Mouse (Mus musculus) frontal cortex, postnatal 10 days (tissue): ENCODE data around the gene Trat1.

Source experiments
- DNase-seq, 2 experiments: peaks; one replicate each; pipeline ENCODE4 v3.0.0; 2022; ENCODE audit warnings: low spot score in 2 of 2, mixed read lengths in 1 of 2

Gene Trat1

DNA sequence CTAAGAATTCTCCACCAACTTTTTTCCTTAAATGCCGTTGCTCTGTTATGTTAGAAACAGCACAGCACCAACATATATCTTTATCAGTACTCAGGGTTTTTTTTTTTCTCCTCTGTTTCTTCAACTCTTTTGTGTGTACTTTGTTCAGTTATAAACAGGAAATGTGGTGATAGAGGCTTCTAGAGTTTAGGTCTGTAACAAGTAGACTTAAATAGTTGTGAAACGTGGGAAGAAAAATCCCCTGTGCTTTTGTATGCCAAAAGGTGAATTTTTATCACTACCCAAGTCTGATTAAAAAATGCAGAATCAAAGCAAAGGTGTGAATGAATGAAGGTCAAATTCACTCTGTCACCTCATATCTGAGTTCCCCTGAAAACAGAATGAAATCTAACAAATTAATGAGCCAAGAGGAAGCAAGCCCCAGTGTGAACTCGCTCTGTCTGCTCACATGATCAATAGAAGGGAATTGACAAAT, at the start of gene Trat1:
Gene Trat1, minus strand, starts transcription at position 51 of the 475 bp plus-strand sequence.
- DNase-seq = no peak

DNA sequence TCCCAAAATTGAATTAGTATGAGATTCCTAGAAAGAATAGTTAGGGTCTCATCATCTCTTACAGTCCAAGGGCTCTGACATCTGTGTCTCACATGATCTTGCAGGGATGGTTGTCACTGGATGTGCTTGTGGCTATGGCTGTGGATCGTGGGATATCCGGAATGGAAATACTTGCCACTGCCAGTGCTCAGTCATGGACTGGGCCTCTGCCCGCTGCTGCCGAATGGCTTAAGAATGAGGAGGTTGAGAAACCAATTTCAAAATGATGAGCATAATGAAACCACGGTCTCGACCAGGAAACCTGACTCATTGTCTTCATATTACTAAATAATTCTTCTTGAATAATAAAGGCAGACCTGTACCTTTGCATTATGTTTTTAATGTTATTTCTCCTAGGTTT, 46.7 kb upstream of the Trat1 start:
- no peak for DNase-seq

DNA sequence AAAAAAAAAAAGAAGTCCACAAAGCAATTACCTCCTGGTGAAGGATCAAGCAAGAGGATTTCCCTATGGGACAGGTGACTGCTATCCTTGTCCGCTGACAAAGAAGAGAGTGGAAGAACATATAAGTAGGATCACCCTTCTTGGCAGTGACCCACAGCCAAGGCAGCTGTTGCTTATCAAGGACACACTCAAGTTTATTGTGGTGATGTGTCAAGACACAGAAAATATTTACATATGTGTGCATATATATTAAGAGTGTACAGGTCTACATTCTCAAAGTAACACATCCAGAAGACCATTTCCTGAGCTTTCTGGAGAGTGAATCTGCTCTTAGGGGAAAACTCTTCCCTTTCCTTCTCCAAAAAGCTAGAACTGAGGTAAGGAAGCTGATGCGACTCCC, 44.9 kb upstream of the Trat1 start, which contains the start of gene Retnlb:
Gene Retnlb, plus strand, starts transcription at position 162 of the 400 bp plus-strand sequence.
- no peak for DNase-seq

DNA sequence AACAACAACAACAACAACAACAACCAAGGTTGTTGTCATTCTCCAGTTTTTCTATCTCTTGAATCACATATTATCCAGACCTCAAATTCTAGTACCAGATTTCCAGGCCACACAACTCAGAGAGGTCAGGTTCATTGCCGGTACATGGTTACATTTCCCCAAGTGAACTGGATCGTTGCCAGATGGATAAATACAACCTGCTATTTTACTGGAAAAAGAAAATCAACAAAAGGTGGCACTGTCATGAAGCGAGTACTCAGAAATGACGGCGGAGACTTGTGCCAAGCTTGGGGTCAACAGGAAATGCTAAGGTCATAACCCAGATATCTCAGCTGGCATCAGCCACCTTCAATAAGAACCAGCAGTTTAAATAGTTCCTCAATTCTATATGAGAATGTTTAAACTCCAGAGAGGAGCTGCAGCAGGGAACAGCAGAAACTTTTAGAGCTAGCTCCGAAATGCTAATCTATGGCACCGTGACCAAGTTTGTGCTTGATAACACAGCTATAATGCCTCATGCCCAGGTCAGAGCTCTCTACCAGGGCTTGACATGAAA, 40.1 kb upstream of the Trat1 start:
- DNase-seq = no peak

DNA sequence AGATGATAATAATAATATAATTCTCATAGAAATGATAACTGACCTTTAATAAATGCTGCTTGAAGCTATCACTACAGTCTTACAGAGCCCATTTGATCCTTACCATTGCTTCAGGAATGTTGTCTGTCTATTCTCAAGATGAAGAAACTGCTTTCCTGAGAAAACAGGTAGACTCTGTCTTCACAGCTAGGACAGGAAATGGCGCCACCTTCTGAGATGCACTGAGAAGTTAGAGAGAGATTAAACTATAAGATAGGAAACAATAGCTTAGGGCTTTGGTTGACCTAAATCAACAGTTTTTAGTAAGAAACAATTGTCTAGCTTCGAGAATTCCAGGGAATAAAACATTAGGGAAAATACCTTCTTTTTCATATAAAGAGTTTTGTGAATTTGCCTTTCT, 37.6 kb upstream of the Trat1 start:
- no peak for DNase-seq

DNA sequence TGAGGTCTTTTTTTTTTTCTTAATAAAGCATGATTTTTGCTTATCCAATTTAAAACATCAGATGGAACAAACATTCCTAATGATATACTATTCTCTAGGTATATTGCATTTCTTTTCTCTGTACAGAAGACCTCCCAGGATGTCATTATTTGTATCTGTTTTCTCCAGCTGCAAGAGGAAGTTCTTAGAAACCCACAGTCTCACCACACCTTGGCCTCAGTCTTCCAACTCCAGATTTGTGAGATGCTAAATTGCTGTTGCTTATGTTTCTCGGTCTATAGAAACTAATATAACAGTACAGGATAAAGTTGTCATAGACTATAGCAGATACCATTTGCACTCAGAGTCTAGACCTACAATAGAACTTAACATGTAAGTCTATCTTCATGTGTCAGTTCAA, 34.7 kb upstream of the Trat1 start:
- DNase-seq = no peak

DNA sequence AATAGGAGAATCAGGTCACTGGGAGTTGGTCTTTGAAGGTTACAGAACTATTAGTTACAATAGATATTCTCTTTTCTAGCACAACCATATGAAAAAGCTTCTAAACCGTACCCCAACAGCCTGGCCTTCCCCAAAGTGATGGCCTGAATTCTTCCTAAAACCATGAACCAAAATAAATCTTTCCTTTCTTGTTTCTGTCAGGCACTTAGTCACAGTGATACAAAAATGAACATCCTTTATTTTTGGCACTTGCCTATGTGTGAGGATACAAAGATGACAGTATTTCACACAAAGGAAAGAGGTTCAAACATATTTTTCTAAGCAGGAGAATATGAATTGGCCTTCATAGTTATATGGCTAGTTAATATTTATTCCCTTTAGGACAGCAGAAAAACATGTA, 33.6 kb upstream of the Trat1 start:
- DNase-seq = no peak

DNA sequence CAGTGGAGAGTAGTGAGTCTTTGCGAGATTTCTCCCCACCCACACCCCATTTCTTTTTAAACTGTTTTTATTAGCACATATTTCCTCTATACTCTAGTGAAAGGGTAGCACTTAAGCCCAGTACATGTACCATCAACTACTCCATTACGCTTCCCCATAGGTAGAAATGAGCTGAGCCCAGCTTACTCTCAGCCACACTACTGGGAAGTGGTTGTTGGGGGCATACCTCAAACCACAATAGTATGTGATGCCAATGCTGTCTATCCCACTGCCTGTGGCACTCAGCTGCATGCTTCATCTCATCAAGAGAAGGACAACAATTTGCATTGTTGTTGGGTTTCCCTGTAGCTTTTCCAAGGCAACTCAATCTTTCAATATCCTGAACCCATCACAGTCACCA, 29.1 kb upstream of the Trat1 start:
- no peak for DNase-seq

DNA sequence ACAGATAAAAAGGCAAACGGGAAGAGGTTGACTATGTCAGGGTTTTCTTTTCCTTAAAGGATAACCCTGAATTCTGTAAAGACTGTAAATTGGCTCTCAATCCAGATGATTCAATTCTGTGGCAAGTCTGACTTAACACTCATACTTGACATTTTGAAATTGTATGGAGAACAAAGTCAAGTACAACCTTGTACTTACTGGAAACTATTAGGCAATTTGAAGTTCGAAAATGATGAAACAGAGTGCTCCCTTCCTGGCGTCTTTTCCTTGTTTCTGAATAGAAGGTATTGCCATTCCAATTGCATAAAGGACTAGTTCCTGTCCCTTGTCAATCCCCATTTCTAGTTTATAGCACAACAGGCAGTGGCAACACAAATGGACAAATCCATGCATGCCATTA, 27.6 kb upstream of the Trat1 start:
- DNase-seq = no peak

DNA sequence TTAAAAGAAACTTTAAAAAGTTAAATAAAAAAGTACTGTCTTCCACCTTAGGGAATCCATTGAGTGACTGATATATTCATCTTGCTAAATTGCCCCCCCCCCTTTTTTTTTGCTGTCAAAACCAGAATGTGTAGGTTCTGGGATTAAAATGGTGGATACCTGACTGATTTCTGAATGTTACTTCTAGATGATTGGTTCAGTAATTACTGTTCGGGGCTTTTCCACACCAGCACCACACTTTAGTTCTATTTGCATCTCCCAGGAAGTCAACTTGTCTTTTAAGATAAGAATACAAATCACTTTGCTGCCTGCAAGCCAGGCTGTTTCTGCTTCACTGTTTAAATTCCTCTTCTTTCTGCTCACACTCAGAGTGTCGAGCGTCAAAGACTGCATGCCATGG, 26.5 kb upstream of the Trat1 start:
- DNase-seq = no peak

DNA sequence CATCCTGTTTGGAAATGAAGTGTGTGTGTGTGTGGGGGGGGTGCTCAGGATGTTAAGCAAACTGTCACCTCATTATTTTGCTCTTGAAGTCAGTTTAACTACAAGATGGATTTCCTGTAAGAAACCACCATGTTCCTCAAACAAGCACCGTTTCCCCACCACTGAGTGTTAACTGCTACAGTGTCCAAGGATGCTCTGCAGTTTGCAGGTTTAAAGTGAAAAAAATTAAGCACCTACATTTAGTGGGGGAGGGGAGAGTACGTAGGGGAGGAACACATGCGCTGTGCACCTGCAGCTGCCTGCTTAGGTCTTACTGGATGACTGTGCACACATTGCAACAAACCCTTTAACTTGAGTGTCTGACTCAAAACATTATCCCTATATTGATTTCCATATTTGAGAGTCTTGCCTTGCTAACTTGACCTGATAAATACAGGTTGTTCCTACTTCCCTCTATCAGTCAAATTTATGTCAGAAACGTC, 16.9 kb upstream of the Trat1 start:
- no peak for DNase-seq

DNA sequence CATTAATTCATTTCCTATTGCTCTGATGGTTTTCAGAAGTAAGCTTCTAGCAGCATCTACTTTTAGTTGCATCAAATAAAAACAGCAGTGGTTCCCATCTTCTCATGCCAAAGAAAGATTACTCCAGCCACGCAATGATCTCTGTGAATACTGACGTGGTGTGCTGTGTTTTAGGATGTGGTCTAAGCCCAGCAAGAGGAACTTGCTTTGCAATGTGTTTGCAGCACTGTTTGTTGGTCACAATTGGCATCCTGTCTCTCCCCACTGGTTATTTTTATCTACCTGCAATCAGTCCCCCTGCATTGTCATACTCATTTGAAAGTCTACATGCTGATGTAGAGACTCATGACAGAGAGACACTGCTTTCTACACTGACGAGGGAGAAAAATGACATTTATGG, 14.4 kb upstream of the Trat1 start:
- no peak for DNase-seq

DNA sequence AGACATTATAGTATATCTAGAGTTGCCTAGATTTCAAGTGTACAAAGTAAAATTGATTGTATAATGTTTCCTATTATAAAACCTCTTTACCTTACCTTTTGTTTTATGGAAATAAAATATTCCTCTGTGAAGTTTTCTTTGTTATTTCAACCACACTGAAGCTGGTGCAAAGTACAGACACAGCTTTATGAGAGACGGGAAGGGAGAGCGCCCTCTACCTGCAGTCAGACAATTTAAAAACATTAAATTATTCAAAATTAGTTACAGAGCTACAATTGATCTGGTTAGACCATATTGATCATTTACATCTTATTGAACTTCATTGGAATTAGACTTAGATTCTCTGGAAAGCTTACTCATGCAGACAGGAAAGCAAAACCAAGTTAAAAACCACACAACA, 5.4 kb upstream of the Trat1 start:
- DNase-seq = no peak

DNA sequence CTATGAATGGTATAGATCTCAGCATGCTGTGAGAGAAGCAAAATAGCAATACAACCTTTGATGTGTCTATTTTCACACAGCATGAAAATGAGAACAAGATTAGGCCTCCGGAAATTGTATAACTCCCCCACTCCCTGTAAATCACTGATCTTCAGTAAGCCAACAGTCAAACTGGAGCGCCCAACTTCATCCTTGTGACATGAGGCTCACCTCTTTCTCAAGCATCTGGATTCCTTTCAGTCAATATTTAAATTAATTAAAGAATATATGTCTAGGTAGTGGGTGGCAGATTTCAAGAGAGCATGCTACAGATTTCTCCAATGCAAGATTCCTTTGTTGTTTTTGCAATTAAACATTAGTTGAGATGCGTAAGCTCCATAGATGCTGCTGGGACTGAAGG, 2.6 kb downstream of the Trat1 start:
- no peak for DNase-seq

DNA sequence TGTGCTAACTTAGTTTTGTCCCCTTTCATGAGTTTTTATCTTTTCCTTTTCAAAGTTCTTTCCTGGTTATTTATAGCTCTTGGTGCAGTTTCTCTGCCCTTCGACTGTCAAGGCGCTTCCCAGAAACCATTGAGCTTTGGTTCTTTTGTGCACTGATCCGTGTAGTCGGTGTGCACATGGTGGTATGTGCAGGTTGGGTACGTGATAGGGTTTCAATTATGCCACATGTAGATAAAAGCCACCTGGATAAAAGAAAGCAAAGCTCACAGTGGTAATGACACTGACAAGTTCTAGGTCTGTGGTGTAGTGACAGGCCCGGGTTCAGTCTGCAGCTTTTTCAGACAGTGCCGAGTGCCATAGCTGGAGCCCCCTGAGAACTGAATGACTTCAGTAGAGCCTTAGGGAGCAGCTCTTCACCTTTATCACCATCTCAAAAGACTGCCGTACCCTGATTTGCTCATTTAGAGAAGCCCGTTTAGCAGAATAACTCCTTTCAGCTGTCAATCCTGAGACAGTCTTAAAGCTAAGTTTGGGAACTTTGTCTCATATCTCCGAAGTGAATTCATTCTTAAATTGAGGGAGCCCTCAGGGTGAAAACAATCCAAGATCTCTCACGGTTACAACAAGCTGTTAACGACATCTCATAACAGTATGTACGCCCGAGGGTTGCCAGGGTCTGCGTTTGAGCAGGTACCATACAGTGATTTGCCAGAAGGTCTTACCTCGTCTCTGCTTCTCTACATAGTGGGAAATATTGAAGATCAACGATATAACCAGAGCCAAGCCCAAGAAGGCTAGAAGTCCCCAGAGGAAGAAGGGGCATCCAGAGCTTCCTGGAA, 11.0 kb downstream of the Trat1 start:
- DNase-seq = no peak

DNA sequence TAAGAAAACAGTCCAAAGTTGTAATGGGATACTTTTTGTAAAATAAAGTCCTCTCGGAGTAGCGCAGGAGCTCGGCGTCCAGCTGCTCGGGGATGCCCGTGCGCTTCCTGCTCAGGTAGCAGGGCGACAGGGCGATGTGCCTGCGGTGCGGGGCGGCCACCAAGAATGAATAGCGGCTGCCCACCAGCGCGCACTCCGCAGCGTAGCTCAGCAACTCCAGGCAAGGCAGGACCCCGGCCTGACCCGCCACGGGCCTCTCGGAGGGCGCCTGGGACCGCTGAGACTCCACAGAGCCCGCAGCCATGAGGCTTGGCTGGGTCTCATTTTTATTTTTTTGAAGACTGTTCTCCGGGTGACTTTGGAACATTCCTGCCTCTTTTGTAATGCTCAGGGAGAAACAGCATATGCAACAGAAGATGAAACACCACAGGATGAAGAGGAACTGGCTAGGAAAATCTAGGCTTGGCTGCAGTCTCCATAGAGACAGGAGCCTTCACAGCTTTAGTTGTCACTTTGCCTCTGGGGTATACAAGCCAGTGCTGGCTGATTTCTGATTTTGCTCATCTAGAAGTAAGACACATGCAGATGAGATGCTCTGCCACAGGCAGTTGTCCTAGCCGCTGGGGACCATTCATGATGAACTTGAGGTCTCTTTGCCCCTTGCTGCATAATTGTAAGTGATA, 21.5 kb downstream of the Trat1 start:
- no peak for DNase-seq

DNA sequence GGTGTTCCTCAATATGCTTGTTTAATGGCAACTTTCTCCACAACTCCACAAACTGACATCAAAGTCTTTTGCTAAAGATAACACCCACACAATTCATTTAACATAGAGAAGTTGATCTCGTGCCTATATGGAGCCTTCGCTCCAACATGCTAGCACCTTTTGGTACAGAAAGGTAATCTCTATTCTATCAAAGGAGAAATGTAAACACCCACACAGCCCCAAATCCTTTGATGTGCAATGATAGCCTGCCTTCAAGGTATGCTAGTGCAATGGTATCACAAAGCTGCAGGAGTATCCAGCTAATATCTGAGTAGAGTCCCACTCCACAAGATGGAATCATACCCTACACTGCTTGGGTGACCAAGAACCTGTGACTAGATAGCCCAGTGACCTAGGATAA, 26.4 kb downstream of the Trat1 start:
- no peak for DNase-seq

DNA sequence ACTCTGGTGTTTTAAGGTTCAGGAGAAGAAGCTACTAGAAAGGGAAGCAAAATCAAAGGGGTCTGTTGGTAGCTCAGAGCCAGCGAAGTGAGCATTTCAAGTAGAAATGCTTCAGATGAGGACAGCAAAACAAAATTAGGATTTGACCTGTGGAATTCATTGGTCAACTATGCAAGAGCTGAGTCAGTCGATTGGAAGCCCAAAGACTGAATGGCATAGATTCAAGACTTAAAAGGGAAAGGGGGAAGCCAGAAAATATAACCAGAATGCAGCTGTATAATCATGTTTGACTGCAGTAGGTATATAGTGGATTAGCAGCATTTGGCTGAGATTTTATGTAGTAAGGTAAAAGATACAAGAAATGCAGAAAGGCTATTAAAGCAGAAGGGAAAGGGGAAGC, 26.8 kb downstream of the Trat1 start:
- no peak for DNase-seq

DNA sequence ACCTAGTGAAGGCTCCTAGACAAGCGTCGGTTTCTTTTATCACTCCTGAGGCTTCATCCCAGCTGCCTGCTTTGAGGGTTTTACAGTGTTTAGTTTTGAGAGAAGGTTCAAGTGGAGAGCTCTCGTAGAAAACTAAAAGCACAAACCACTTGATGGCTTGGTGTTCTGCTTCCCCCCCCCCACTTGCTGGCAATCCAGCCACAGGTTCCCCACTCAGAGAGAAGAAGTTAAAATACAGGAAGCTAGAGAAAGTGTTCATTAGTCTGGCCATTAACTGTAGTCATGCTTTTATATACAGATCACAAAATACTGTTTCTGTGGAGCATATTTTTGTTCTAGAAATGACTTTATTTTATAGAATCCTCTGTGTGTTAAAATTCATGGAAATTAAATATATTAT, 30.3 kb downstream of the Trat1 start:
- DNase-seq = no peak

DNA sequence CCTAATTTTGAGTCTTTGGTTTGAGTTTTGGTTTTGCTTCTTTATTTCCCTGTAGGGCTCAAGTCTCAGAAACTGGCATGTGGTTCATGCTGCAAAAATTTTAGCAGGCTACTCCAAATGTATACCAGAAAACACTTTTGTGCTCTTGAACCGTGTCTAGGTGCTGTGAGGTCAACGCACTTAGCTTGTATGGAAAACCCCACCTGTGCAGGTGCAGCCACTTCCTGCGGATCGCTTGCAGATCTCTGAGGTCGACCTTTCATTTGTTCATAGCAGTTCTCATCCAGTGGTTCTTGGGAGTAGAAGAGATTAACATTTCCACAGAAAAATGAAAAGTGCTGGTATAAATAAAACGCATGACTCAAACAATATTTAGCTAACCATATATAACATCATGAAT, 31.8 kb downstream of the Trat1 start:
- DNase-seq = no peak

DNA sequence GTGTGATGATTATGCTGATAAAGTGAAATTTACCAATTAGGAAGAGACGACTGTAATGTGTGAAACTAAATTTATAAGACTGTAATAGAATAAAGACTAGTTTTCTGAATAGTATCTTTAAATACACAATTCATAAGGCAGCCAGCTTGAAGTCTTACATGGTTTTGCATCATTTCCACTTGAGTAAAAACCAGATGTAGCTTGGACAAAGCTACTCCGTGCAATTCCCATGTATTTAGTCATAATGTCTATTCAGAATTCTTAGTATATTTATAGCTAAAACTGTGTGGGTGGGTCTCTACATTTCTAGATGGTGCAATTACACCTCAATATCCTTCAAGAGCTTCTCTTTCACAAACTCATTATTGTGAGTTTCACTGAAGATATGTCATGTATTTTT, 33.4 kb downstream of the Trat1 start:
- no peak for DNase-seq

DNA sequence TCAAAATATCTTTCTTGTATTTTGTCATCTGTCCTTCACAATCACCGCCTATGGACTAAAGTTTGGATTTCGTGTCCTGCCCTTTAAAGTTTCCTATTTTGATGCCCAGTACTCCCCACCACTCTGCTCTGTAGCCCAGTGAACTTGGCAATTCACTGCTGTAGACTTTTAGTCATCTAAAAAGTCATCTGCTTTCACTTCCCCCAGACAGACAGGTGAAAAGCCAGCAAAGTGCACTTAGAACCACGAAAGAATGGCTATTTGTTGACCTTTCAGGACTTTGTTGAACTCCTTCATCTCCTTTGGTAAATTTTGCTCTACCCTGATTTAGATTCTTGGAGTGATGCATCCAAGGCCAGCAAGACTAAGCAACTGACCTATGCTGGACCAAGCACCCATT, 34.9 kb downstream of the Trat1 start:
- DNase-seq = no peak

DNA sequence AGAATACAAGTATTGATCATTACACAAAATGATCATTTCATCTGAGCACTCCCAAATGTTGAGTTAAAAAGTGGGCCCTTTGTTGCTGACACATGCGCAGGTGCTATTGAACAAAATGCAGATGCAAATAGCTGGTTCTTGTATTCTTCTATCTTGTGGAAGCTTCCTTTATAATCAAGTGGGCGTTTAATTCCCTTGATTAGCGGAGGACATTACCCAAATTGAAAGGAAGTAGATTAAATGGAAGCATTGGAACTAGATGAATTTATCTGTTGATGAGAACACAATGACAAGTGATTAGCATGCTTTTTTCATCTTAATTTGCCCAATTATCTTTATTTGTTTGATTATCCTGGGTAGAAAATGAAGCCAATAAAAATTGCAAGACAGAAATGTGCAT, 51.6 kb downstream of the Trat1 start:
- no peak for DNase-seq
